Mouse (Mus musculus) hindbrain, embryonic 15.5 days (tissue): ENCODE results near the gene Dclk3. TPM values are rescaled to one million over a fixed set of nuclear protein-coding genes. Genes with fewer than 3 reads are reported as not detected.

Source experiments
- polyA plus RNA-seq: library from polyadenylated mRNA; unstranded; fragments of >200 nt; fragmentation: Nextera tagmentation; extraction: Ambion mirVana; gene quantifications from 2 replicates; pipeline ENCODE4 v1.2.1, GENCODE M21; 2015

The Dclk3 gene
- polyA plus RNA-seq, 1 experiment from 2014 or later, result 7.6 TPM

Other genes with a start within 250 kb of the Dclk3 start
- 24.8 and 26.5 TPM in 2 replicates for gene Mlh1, start 167.3 kb upstream of the Dclk3 start, polyA plus RNA-seq
- 54.2 and 55.7 TPM in 2 replicates for gene Epm2aip1, start 167.2 kb upstream of the Dclk3 start, polyA plus RNA-seq
- 10.7 and 11.0 TPM in 2 replicates for gene Trank1, start 127.3 kb upstream of the Dclk3 start, polyA plus RNA-seq